Comparison of ENCODE assay signal across 8 mouse cellular contexts in the genomic region with DNA sequence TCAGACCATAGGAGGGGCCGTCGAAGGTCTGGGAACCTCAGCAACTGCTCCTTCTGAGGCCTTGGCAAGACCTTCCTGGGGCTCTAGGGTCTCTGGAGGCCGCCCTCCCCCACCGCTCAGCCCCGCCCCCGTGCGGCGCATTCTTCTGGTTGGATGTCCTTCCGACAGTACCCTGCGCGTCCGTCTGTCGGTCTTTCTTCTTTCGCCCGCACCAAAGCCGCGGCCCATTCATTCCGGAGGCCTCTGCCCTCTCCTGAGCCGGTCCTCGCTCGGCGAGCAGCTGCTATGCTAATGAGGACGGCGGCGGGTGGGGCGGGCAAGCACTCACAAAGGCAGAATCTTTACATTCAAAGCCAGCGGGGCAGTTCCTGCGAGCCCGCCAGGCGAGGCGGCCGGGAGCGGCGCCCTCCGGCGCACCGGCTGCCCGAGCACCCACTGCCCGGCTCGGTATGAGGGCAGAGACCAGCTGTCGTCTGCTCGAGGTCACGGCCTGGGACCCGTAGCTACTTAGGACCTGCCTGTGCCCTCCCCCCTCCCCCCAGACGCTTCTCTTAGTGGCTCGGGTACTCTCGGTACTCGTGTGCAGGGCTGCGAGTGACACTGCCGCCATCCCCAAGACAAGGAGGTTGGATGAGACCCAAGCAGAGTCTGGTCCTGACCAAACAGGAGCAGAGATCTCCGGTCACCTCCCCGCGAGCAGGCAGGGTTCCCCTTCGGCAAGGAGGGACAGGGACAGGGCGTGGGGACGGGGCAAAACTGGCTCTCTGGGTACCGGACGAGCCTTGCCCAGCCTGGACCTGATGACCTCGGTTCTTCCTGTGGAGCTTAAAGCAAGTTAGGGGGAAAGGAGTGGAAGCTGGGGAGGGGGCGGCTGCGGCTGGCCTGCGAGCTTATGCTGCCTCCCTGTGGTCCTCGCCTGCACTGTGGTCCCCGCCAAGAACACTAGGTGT. TPM values are rescaled to one million over a fixed set of nuclear protein-coding genes. Genes with fewer than 3 reads are reported as not detected.
DNase-seq lines count a peak whose midpoint lies in the region; ATAC-seq lines count a peak whose summit lies in the region.

No protein-coding gene starts in this region.

- peaks cover 3% of the 10 kb centered on the region; the same call in 1 of the 2 replicates for H3K27me3 ChIP-seq in intestine, embryonic 16.5 days (replicated peaks; ENCODE audit: control insufficient read depth, insufficient read depth, low read length)

- H3K9me3 ChIP-seq in intestine, embryonic 16.5 days (ENCODE audit: control insufficient read depth, low read length): no peaks in the 10 kb centered on the region

- intact Hi-C loops in left cerebral cortex, postnatal 4 days (cut with DNase I): loop anchor here (5.0 kb wide), 1 partner anchor 219 kb away; no protein-coding TSS in a partner anchor

- H3K4me2 ChIP-seq in intestine, embryonic 16.5 days (ENCODE audit: low read depth, low read length): peak overlapping the region; percentile 94

- peak; percentile 70 for ATAC-seq in intestine, embryonic 16.5 days

- H3K9ac ChIP-seq in intestine, embryonic 16.5 days (ENCODE audit: low read depth, low read length): peak overlapping the region; percentile 72

- peaks cover 4% of the 10 kb centered on the region; the same call in 1 of the 2 replicates for H3K4me1 ChIP-seq in intestine, embryonic 16.5 days (ENCODE audit: control insufficient read depth, insufficient read depth, low read length)

- H3K36me3 ChIP-seq in intestine, embryonic 16.5 days (ENCODE audit: control insufficient read depth, insufficient read depth, low read length): no peaks in the 10 kb centered on the region

- DNase-seq in left cerebral cortex, postnatal 4 days: peak; percentile 77
- no peak for DNase-seq in left cerebral cortex, adult 8-10 months (ENCODE audit: low spot score in 2 of 2)
- DNase-seq in adrenal gland, postnatal 14 days: peak; percentile 59
- DNase-seq in forelimb bud, embryonic 11.5 days (ENCODE audit: low read depth, low spot score): peak; percentile 64
- DNase-seq in lung, postnatal 10 days: peak; percentile 70
- DNase-seq in retina, postnatal 7 days (ENCODE audit: low read depth, low spot score): peak; percentile 49
- no peak for DNase-seq in cerebellum, adult 9-10 months

- under 1% methylated on average over 62 of the region's 64 CpGs for WGBS in intestine, embryonic 16.5 days

- H3K27ac ChIP-seq in intestine, embryonic 16.5 days (ENCODE audit: low read length): peak overlapping the region; percentile 75

- H3K4me3 ChIP-seq in intestine, embryonic 16.5 days (ENCODE audit: low read length): peak overlapping the region; percentile 54

RNA-seq across cellular contexts. Expression of gene Nrarp, which starts 5.3 kb away (rescaled TPM):
- total RNA-seq in left cerebral cortex, postnatal 4 days (2021): 10 to 100 TPM; 32.5 to 35.0 TPM
- 10 to 100 TPM; 20.5 to 27.9 (median 23.4) TPM for total RNA-seq in left cerebral cortex, adult 8-10 months (2022)
- total RNA-seq in adrenal gland, postnatal 14 days (2021): 8.7 and 9.5 TPM in 2 replicates
- polyA plus RNA-seq in intestine, embryonic 16.5 days (2015; fragmentation: Nextera tagmentation; extraction: Ambion mirVana): 11.0 and 14.4 TPM in 2 replicates

RNA-seq across cellular contexts. Expression of gene Tor4a, which starts 10.8 kb away (rescaled TPM):
- total RNA-seq in left cerebral cortex, postnatal 4 days (2021): 1 to 10 TPM; 1.4 to 1.8 TPM
- 1 to 10 TPM; 2.2 to 3.4 (median 2.5) TPM for total RNA-seq in left cerebral cortex, adult 8-10 months (2022)
- 13.9 and 21.3 TPM in 2 replicates for total RNA-seq in adrenal gland, postnatal 14 days (2021)
- 23.0 and 23.4 TPM in 2 replicates for polyA plus RNA-seq in intestine, embryonic 16.5 days (2015; fragmentation: Nextera tagmentation; extraction: Ambion mirVana)

RNA-seq across cellular contexts. Expression of gene Nelfb, which starts 25.4 kb away (rescaled TPM):
- total RNA-seq in left cerebral cortex, postnatal 4 days (2021): 10 to 100 TPM; 62.6 to 65.1 TPM
- total RNA-seq in left cerebral cortex, adult 8-10 months (2022): 10 to 100 TPM; 58.4 to 64.2 (median 59.4) TPM
- total RNA-seq in adrenal gland, postnatal 14 days (2021): 41.6 and 47.1 TPM in 2 replicates
- 99.9 and 102 TPM in 2 replicates for polyA plus RNA-seq in intestine, embryonic 16.5 days (2015; fragmentation: Nextera tagmentation; extraction: Ambion mirVana)

RNA-seq across cellular contexts. Expression of gene Stpg3, which starts 28.5 kb away (rescaled TPM):
- total RNA-seq in left cerebral cortex, postnatal 4 days (2021): not detected
- under 1 TPM in 3 of 4 experiments, not detected in 1; 0.23 to 0.82 (median 0.30) TPM for total RNA-seq in left cerebral cortex, adult 8-10 months (2022)
- not detected in 2 replicates for total RNA-seq in adrenal gland, postnatal 14 days (2021)
- polyA plus RNA-seq in intestine, embryonic 16.5 days (2015; fragmentation: Nextera tagmentation; extraction: Ambion mirVana): not detected in 2 replicates

RNA-seq across cellular contexts. Expression of gene Fam166a, which starts 32.6 kb away (rescaled TPM):
- not detected for total RNA-seq in left cerebral cortex, postnatal 4 days (2021)
- 1 to 10 TPM in 1 of 4 experiments, not detected in 3; 1.4 TPM for total RNA-seq in left cerebral cortex, adult 8-10 months (2022)
- total RNA-seq in adrenal gland, postnatal 14 days (2021): not detected in 2 replicates
- 0.12 and 0.62 TPM in 2 replicates for polyA plus RNA-seq in intestine, embryonic 16.5 days (2015; fragmentation: Nextera tagmentation; extraction: Ambion mirVana)

Comparison
In these comparisons a context has a peak if more than half of its experiments do, and no peak if none do; other contexts are left out.
1. DNase-seq: peak in left cerebral cortex, postnatal 4 days (single experiment), adrenal gland, postnatal 14 days (single experiment), forelimb bud, embryonic 11.5 days (single experiment), lung, postnatal 10 days (single experiment) and retina, postnatal 7 days (single experiment); none in left cerebral cortex, adult 8-10 months (0 of 2) and cerebellum, adult 9-10 months (single experiment).